Mouse (Mus musculus) ovary, postnatal 36 days (tissue): Measurements from ENCODE around the gene Lhpp.

ENCODE experiments used
- DNase-seq: peaks from one replicate; pipeline ENCODE4 v3.0.0; 2022; ENCODE audit warnings: low spot score, mixed read lengths

Lhpp gene

GRCm38 (mm10) chr7:132599071-132599975, 11.1 kb upstream of the Lhpp start, which contains the start of gene Nkx1-2:
Gene Nkx1-2 (minus strand): TSS chr7:132599637.
- DNase-seq: no peak

- no peak for DNase-seq
These were observed 10.4 kb upstream of the Lhpp start for GRCm38 (mm10) chr7:132600026-132600425.

- DNase-seq: no peak
These were observed 9.5 kb upstream of the Lhpp start for GRCm38 (mm10) chr7:132600926-132601325.

- DNase-seq: no peak
These were observed 5.7 kb upstream of the Lhpp start for GRCm38 (mm10) chr7:132604720-132605119.

GRCm38 (mm10) chr7:132605689-132606088, 4.7 kb upstream of the Lhpp start:
- no peak for DNase-seq

- DNase-seq: no peak
These were observed 2.0 kb upstream of the Lhpp start for GRCm38 (mm10) chr7:132608316-132609020.

- DNase-seq: no peak
These were observed 1.1 kb downstream of the Lhpp start for GRCm38 (mm10) chr7:132611530-132611929.

GRCm38 (mm10) chr7:132615346-132615745, 4.9 kb downstream of the Lhpp start:
- DNase-seq: peak; percentile 21

GRCm38 (mm10) chr7:132616391-132616790, 6.0 kb downstream of the Lhpp start:
- DNase-seq: no peak

GRCm38 (mm10) chr7:132617021-132617564, 6.7 kb downstream of the Lhpp start:
- no peak for DNase-seq

GRCm38 (mm10) chr7:132619549-132619948, 9.1 kb downstream of the Lhpp start:
- DNase-seq: no peak

GRCm38 (mm10) chr7:132619975-132620918, 9.8 kb downstream of the Lhpp start:
- DNase-seq: no peak

- DNase-seq: no peak
These were observed 13.7 kb downstream of the Lhpp start for GRCm38 (mm10) chr7:132624161-132624560.

- DNase-seq: no peak
These were observed 15.7 kb downstream of the Lhpp start for GRCm38 (mm10) chr7:132626174-132626573.

GRCm38 (mm10) chr7:132627448-132627847, 17.0 kb downstream of the Lhpp start:
- DNase-seq: no peak

GRCm38 (mm10) chr7:132631313-132631712, 20.9 kb downstream of the Lhpp start:
- DNase-seq: no peak

GRCm38 (mm10) chr7:132637292-132637691, 26.9 kb downstream of the Lhpp start:
- DNase-seq: no peak

GRCm38 (mm10) chr7:132638446-132639087, 28.1 kb downstream of the Lhpp start:
- DNase-seq: no peak

- no peak for DNase-seq
These were observed 30.5 kb downstream of the Lhpp start for GRCm38 (mm10) chr7:132640946-132641345.

GRCm38 (mm10) chr7:132641606-132642005, 31.2 kb downstream of the Lhpp start:
- no peak for DNase-seq

- DNase-seq: no peak
These were observed 34.3 kb downstream of the Lhpp start for GRCm38 (mm10) chr7:132644605-132645279.
